Mouse (Mus musculus) left cerebral cortex, postnatal 25 days (tissue): ENCODE data around the gene Olfr457. TPM values are rescaled to one million over a fixed set of nuclear protein-coding genes. Genes with fewer than 3 reads are reported as not detected.

Experiments used
- total RNA-seq, 2 experiments: library from RNA; stranded (reverse); gene quantifications; 2 replicates each; pipeline ENCODE4 v1.2.3; 2021

Gene Olfr457
- total RNA-seq, 2 experiments from 2014 or later: not detected

Other genes with a start within 250 kb of the Olfr457 start
- gene Gstk1, start 230.4 kb downstream of the Olfr457 start, total RNA-seq: 10 to 100 TPM in 1 of 2 experiments, 1 to 10 TPM in 1; 9.2 to 10.4 TPM
- gene Tmem139, start 214.4 kb downstream of the Olfr457 start, total RNA-seq: not detected
- 10 to 100 TPM; 21.7 to 26.6 TPM for gene Casp2, start 211.3 kb downstream of the Olfr457 start, total RNA-seq
- gene Clcn1, start 189.7 kb downstream of the Olfr457 start, total RNA-seq: 1 to 10 TPM; 3.5 to 3.7 TPM
- 100 to 1,000 TPM; 118 to 121 TPM for gene Fam131b, start 151.7 kb downstream of the Olfr457 start, total RNA-seq
- gene Zyx, start 126.7 kb downstream of the Olfr457 start, total RNA-seq: 10 to 100 TPM; 51.4 to 53.4 TPM
- gene Epha1, start 103.1 kb downstream of the Olfr457 start, total RNA-seq: under 1 TPM; 0.21 to 0.27 TPM
- not detected for gene Tas2r143, start 76.1 kb downstream of the Olfr457 start, total RNA-seq
- gene Tas2r135, start 70.9 kb downstream of the Olfr457 start, total RNA-seq: not detected
- under 1 TPM in 1 of 2 experiments, not detected in 1; 0.37 TPM for gene Tas2r126, start 41.8 kb downstream of the Olfr457 start, total RNA-seq
- not detected for gene Olfr458, start 11.1 kb downstream of the Olfr457 start, total RNA-seq
- gene Olfr456, start 10.9 kb upstream of the Olfr457 start, total RNA-seq: not detected
- gene Olfr455, start 71.3 kb upstream of the Olfr457 start, total RNA-seq: not detected
- not detected for gene Tcaf3, start 121.4 kb upstream of the Olfr457 start, total RNA-seq
- under 1 TPM; 0.46 to 0.83 TPM for gene Tcaf2, start 168.9 kb upstream of the Olfr457 start, total RNA-seq
- gene Tcaf1, start 233.8 kb upstream of the Olfr457 start, total RNA-seq: 100 to 1,000 TPM; 235 to 236 TPM